Mouse (Mus musculus) embryonic facial prominence, embryonic 12.5 days (tissue): ENCODE results near the gene Ccdc34. TPM values are rescaled to one million over a fixed set of nuclear protein-coding genes. Genes with fewer than 3 reads are reported as not detected.

Experiments used
- ATAC-seq: fragments of 200-750 bp; cut with Nextera tagmentation; 2 replicates; pipeline ENCODE4 v1.8.0; 2017; ENCODE audit not compliant: insufficient number of reproducible peaks, insufficient read depth, low FRiP score, low TSS enrichment
- H3K27ac ChIP-seq: fragments of 300-500 bp; sonication (generic); 2 replicates; pipeline ENCODE4 v1.5.1; 2016; ENCODE audit warnings: mild to moderate bottlenecking
- H3K27me3 ChIP-seq: fragments of 300-500 bp; sonication (generic); 2 replicates; pipeline ENCODE4 v1.6.1; 2016; ENCODE audit warnings: mild to moderate bottlenecking, moderate library complexity
- H3K36me3 ChIP-seq: fragments of 300-500 bp; sonication (generic); 2 replicates; pipeline ENCODE4 v1.6.1; 2016; ENCODE audit warnings: mild to moderate bottlenecking
- H3K4me1 ChIP-seq: fragments of 300-500 bp; sonication (generic); 2 replicates; pipeline ENCODE4 v1.6.1; 2016
- H3K4me2 ChIP-seq: fragments of 300-500 bp; sonication (generic); replicated peaks from 2 replicates; pipeline ENCODE4 v1.6.1; 2016; ENCODE audit warnings: mild to moderate bottlenecking, moderate library complexity
- H3K4me3 ChIP-seq: fragments of 300-500 bp; sonication (generic); 2 replicates; pipeline ENCODE4 v1.5.1; 2016; ENCODE audit warnings: mild to moderate bottlenecking
- H3K9ac ChIP-seq: fragments of 300-500 bp; sonication (generic); 2 replicates; pipeline ENCODE4 v1.6.1; 2016; ENCODE audit warnings: mild to moderate bottlenecking, moderate library complexity
- H3K9me3 ChIP-seq: fragments of 300-500 bp; sonication (generic); 2 replicates; pipeline ENCODE4 v1.6.1; 2016; ENCODE audit warnings: mild to moderate bottlenecking, moderate library complexity
- WGBS: fragments of 180-500 bp; shearing (Covaris S2); methylation state at CpG from one replicate; pipeline ENCODE4 v1.1.7; 2016; 5-methylcytosine and 5-hydroxymethylcytosine counted together
- polyA plus RNA-seq: library from polyadenylated mRNA; unstranded; fragments of >200 nt; fragmentation: Nextera tagmentation; extraction: Ambion mirVana; gene quantifications from 2 replicates; pipeline ENCODE4 v1.2.1, GENCODE M21; 2016

The Ccdc34 gene
- polyA plus RNA-seq, result 45.7 and 51.0 TPM in 2 replicates

- no peaks in the 10 kb centered on the region for H3K27me3 ChIP-seq
- H3K27ac ChIP-seq, result peak within 1 kb of the TSS; percentile 87
- peak within 1 kb of the TSS; percentile 83 for H3K4me2 ChIP-seq
- H3K4me3 ChIP-seq, result peak within 1 kb of the TSS; percentile 85
- WGBS, result under 1% methylated on average over 55 of the region's 55 CpGs
- no peaks in the 10 kb centered on the region for H3K9me3 ChIP-seq
- peaks cover 18% of the 10 kb centered on the region for H3K4me1 ChIP-seq
- peak within 1 kb of the TSS; percentile 85 for H3K9ac ChIP-seq
- peak; percentile 98 for ATAC-seq
- peaks cover 10% of the 10 kb centered on the region; the same call in 1 of the 2 replicates for H3K36me3 ChIP-seq
Observed at GRCm38 (mm10) chr2:110017616-110018505, at the start of gene Ccdc34. Gene Ccdc34, plus strand, starts transcription at chr2:110017817.

- H3K9ac ChIP-seq, result no peak overlapping the region
- no peak overlapping the region for H3K4me3 ChIP-seq
- no peaks in the 10 kb centered on the region for H3K27me3 ChIP-seq
- peaks cover 13% of the 10 kb centered on the region; the same call in 1 of the 2 replicates for H3K4me1 ChIP-seq
- no peak for ATAC-seq
- H3K27ac ChIP-seq, result no peak overlapping the region
- 84% methylated on average over 3 of the region's 3 CpGs for WGBS
- no peak overlapping the region for H3K4me2 ChIP-seq
- no peaks in the 10 kb centered on the region for H3K9me3 ChIP-seq
- no peaks in the 10 kb centered on the region for H3K36me3 ChIP-seq
Observed at GRCm38 (mm10) chr2:109969381-109969780, 48.2 kb upstream of the Ccdc34 start.

GRCm38 (mm10) chr2:109969926-109970532, 47.6 kb upstream of the Ccdc34 start:
- no peak for ATAC-seq
- H3K36me3 ChIP-seq, result no peaks in the 10 kb centered on the region
- no peaks in the 10 kb centered on the region for H3K9me3 ChIP-seq
- H3K9ac ChIP-seq, result no peak overlapping the region
- peaks cover 13% of the 10 kb centered on the region; the same call in 1 of the 2 replicates for H3K4me1 ChIP-seq
- 59% methylated on average over 10 of the region's 10 CpGs for WGBS
- no peak overlapping the region for H3K4me2 ChIP-seq
- H3K27ac ChIP-seq, result no peak overlapping the region
- H3K27me3 ChIP-seq, result no peaks in the 10 kb centered on the region
- no peak overlapping the region for H3K4me3 ChIP-seq

- H3K9ac ChIP-seq, result no peak overlapping the region
- no peak overlapping the region for H3K4me3 ChIP-seq
- H3K4me1 ChIP-seq, result peaks cover 13% of the 10 kb centered on the region; the same call in 1 of the 2 replicates
- H3K9me3 ChIP-seq, result no peaks in the 10 kb centered on the region
- 40% methylated on average over 8 of the region's 8 CpGs for WGBS
- H3K27ac ChIP-seq, result no peak overlapping the region
- H3K4me2 ChIP-seq, result no peak overlapping the region
- H3K36me3 ChIP-seq, result peaks cover 4% of the 10 kb centered on the region; the same call in 1 of the 2 replicates
- no peaks in the 10 kb centered on the region for H3K27me3 ChIP-seq
- ATAC-seq, result no peak
Observed at GRCm38 (mm10) chr2:109970744-109971410, 46.7 kb upstream of the Ccdc34 start.

GRCm38 (mm10) chr2:109972310-109972709, 45.3 kb upstream of the Ccdc34 start:
- Histone ChIP-seq H3K4me3 (no peak overlapping the region), H3K27ac (no peak overlapping the region), H3K9me3 (no peaks in the 10 kb centered on the region), H3K36me3 (peaks cover 4% of the 10 kb centered on the region; the same call in 1 of the 2 replicates), H3K4me2 (no peak overlapping the region), H3K9ac (no peak overlapping the region), H3K4me1 (peaks cover 13% of the 10 kb centered on the region; the same call in 1 of the 2 replicates), H3K27me3 (no peaks in the 10 kb centered on the region)
- WGBS, result 82% methylated on average over 2 of the region's 2 CpGs
- ATAC-seq, result peak; percentile 68; the same call in 1 of the 2 replicates

- peaks cover 4% of the 10 kb centered on the region; the same call in 1 of the 2 replicates for H3K36me3 ChIP-seq
- no peaks in the 10 kb centered on the region for H3K9me3 ChIP-seq
- no peak overlapping the region for H3K4me3 ChIP-seq
- H3K4me2 ChIP-seq, result no peak overlapping the region
- peaks cover 13% of the 10 kb centered on the region; the same call in 1 of the 2 replicates for H3K4me1 ChIP-seq
- no peak overlapping the region for H3K27ac ChIP-seq
- no peaks in the 10 kb centered on the region for H3K27me3 ChIP-seq
- no peak overlapping the region for H3K9ac ChIP-seq
- WGBS, result 51% methylated on average over 7 of the region's 7 CpGs
- ATAC-seq, result 0 out of 2 replicates have a peak, but pooled peaks have one; percentile 52
Observed at GRCm38 (mm10) chr2:109972922-109973321, 44.7 kb upstream of the Ccdc34 start.

GRCm38 (mm10) chr2:109974807-109975206, 42.8 kb upstream of the Ccdc34 start:
- WGBS, result 94% methylated on average over 7 of the region's 7 CpGs
- no peak for ATAC-seq
- Histone ChIP-seq H3K4me1 (peaks cover 11% of the 10 kb centered on the region; the same call in 1 of the 2 replicates), H3K27me3 (no peaks in the 10 kb centered on the region), H3K9ac (no peak overlapping the region), H3K36me3 (peaks cover 4% of the 10 kb centered on the region; the same call in 1 of the 2 replicates), H3K9me3 (no peaks in the 10 kb centered on the region), H3K4me3 (no peak overlapping the region), H3K4me2 (no peak overlapping the region), H3K27ac (no peak overlapping the region)

GRCm38 (mm10) chr2:109976181-109976580, 41.4 kb upstream of the Ccdc34 start:
- Histone ChIP-seq H3K9ac (no peak overlapping the region), H3K4me2 (no peak overlapping the region), H3K27me3 (no peaks in the 10 kb centered on the region), H3K4me1 (0 out of 2 replicates have a peak, but pooled peaks cover 2% of the 10 kb centered on the region), H3K4me3 (no peak overlapping the region), H3K27ac (no peak overlapping the region), H3K36me3 (peaks cover 4% of the 10 kb centered on the region; the same call in 1 of the 2 replicates), H3K9me3 (no peaks in the 10 kb centered on the region)
- ATAC-seq, result no peak
- WGBS, result 83% methylated on average over 2 of the region's 2 CpGs

GRCm38 (mm10) chr2:109977322-109977721, 40.3 kb upstream of the Ccdc34 start:
- ATAC-seq, result no peak
- 87% methylated on average over 6 of the region's 6 CpGs for WGBS
- Histone ChIP-seq H3K27ac (no peak overlapping the region), H3K27me3 (no peaks in the 10 kb centered on the region), H3K36me3 (peaks cover 4% of the 10 kb centered on the region; the same call in 1 of the 2 replicates), H3K9ac (no peak overlapping the region), H3K4me3 (no peak overlapping the region), H3K9me3 (no peaks in the 10 kb centered on the region), H3K4me2 (no peak overlapping the region), H3K4me1 (0 out of 2 replicates have a peak, but pooled peaks cover 2% of the 10 kb centered on the region)

GRCm38 (mm10) chr2:109979209-109979608, 38.4 kb upstream of the Ccdc34 start:
- no peak for ATAC-seq
- H3K4me1 ChIP-seq, result no peaks in the 10 kb centered on the region; the same call in 1 of the 2 replicates

GRCm38 (mm10) chr2:109983435-109983834, 34.2 kb upstream of the Ccdc34 start:
- H3K27ac ChIP-seq, result no peak overlapping the region
- H3K27me3 ChIP-seq, result no peaks in the 10 kb centered on the region
- WGBS, result 86% methylated on average over 6 of the region's 6 CpGs
- H3K4me3 ChIP-seq, result no peak overlapping the region
- no peaks in the 10 kb centered on the region for H3K9me3 ChIP-seq
- no peaks in the 10 kb centered on the region for H3K36me3 ChIP-seq
- H3K4me1 ChIP-seq, result peaks cover 34% of the 10 kb centered on the region
- no peak overlapping the region for H3K9ac ChIP-seq
- no peak overlapping the region for H3K4me2 ChIP-seq
- ATAC-seq, result no peak

More at GRCm38 (mm10) chr2:109979209-109979608, 38.4 kb upstream of the Ccdc34 start:
- H3K4me3 ChIP-seq, result no peak overlapping the region
- no peaks in the 10 kb centered on the region for H3K27me3 ChIP-seq
- H3K36me3 ChIP-seq, result peaks cover 4% of the 10 kb centered on the region; the same call in 1 of the 2 replicates
- no peak overlapping the region for H3K27ac ChIP-seq
- H3K9me3 ChIP-seq, result no peaks in the 10 kb centered on the region
- no peak overlapping the region for H3K4me2 ChIP-seq
- H3K9ac ChIP-seq, result no peak overlapping the region
